Mouse (Mus musculus) lung, adult 2 months (tissue): ENCODE measurements at regions not wholly inside any gene's neighbourhood (a gene's known extent, or its start where the extent isn't known, plus 50 kb on each side); places are given as distances from the start of the nearest gene placed in this dataset.

Source experiments
- CTCF ChIP-seq: fragments of 200-500 bp; IDR thresholded peaks from 2 replicates; pipeline ENCODE4 v1.5.1; 2011; ENCODE audit warnings: mild to moderate bottlenecking, low read length, control low read depth; ENCODE audit not compliant: insufficient read depth
- POLR2A ChIP-seq: fragments of 200-500 bp; IDR thresholded peaks from 2 replicates; pipeline ENCODE4 v1.6.1; 2011; ENCODE audit warnings: low read depth, mild to moderate bottlenecking, control low read depth, low read length, borderline replicate concordance; ENCODE audit errors: extremely low read depth

- TF ChIP-seq POLR2A (no peak), CTCF (no peak)
These were observed 85.5 kb upstream of the Egflam start for GRCm38 (mm10) chr15:7483686-7484085.
